8 mouse cellular contexts compared by ENCODE assay signal in genomic region chr5:147186781-147187551, GRCm38 (mm10). TPM values are rescaled to one million over a fixed set of nuclear protein-coding genes. Genes with fewer than 3 reads are reported as not detected.
DNase-seq lines count a peak whose midpoint lies in the region; ATAC-seq and TF ChIP-seq lines count a peak whose summit lies in the region.

No protein-coding gene starts in this region.

- H3K9me3 ChIP-seq in intestine, postnatal 0 days (ENCODE audit: control insufficient read depth) = peaks cover 9% of the 10 kb centered on the region

- peaks cover 16% of the 10 kb centered on the region for H3K4me1 ChIP-seq in spleen, adult 2 months (ENCODE audit: control insufficient read depth, insufficient read depth, insufficient read length)
- H3K4me1 ChIP-seq in intestine, postnatal 0 days (replicated peaks; ENCODE audit: control insufficient read depth, insufficient read depth, low read length) = no peaks in the 10 kb centered on the region

- TF ChIP-seq POLR2A in spleen, adult 2 months (IDR thresholded peaks at IDR 0.05; ENCODE audit: low read depth, low read length) = no peak

- peak overlapping the region; percentile 65 for H3K4me2 ChIP-seq in intestine, postnatal 0 days (replicated peaks; ENCODE audit: low read depth)

- 3% methylated on average over 37 of the region's 37 CpGs for WGBS in spleen, adult 2 months
- WGBS in intestine, postnatal 0 days = 2% methylated on average over 37 of the region's 37 CpGs

- ATAC-seq in cerebellum, adult (ENCODE audit: insufficient number of reproducible peaks, low FRiP score, low TSS enrichment) = no peak
- ATAC-seq in intestine, postnatal 0 days = no peak

- DNase-seq in cerebellum, adult 11-12 months = peak; percentile 19
- no peak for DNase-seq in spleen, adult 2 months (ENCODE audit: low read depth in 1 of 2, low spot score in 2 of 2)
- no peak for DNase-seq in spleen, postnatal 10 days (ENCODE audit: low spot score in 2 of 2)
- peak; percentile 56 for DNase-seq in neural tube, embryonic 10.5 days (ENCODE audit: extremely low spot score, low spot score)
- DNase-seq in spleen, postnatal 4 days (ENCODE audit: low spot score in 2 of 2) = no peak
- no peak for DNase-seq in lung, postnatal 4 days

- H3K9ac ChIP-seq in intestine, postnatal 0 days (ENCODE audit: low read depth, low read length) = no peak overlapping the region

- H3K4me3 ChIP-seq in spleen, adult 2 months (ENCODE audit: extremely low read depth, insufficient read depth, insufficient read length) = peak overlapping the region; percentile 45; the same call in 1 of the 2 replicates
- H3K4me3 ChIP-seq in intestine, postnatal 0 days (ENCODE audit: low read depth, low read length) = peak overlapping the region; percentile 41

- no peak for TF ChIP-seq CTCF in spleen, adult 2 months (IDR thresholded peaks at IDR 0.05; ENCODE audit: extremely low read depth, insufficient read depth, insufficient read length, insufficient replicate concordance)
- no peak for TF ChIP-seq CTCF in intestine, postnatal 0 days (IDR thresholded peaks at IDR 0.05; ENCODE audit: low read depth)

- no peak overlapping the region for H3K27ac ChIP-seq in spleen, adult 2 months (ENCODE audit: insufficient read depth, low read length)
- no peak overlapping the region for H3K27ac ChIP-seq in intestine, postnatal 0 days (ENCODE audit: low read depth, low read length)

- no peaks in the 10 kb centered on the region for H3K36me3 ChIP-seq in spleen, adult 2 months (ENCODE audit: control insufficient read depth, insufficient read depth, low read length)
- H3K36me3 ChIP-seq in intestine, postnatal 0 days (ENCODE audit: control insufficient read depth, insufficient read depth) = no peaks in the 10 kb centered on the region

- peaks cover 28% of the 10 kb centered on the region for H3K27me3 ChIP-seq in spleen, adult 2 months (ENCODE audit: control insufficient read depth, insufficient read depth, low read length)
- peaks cover 69% of the 10 kb centered on the region for H3K27me3 ChIP-seq in intestine, postnatal 0 days (replicated peaks; ENCODE audit: control insufficient read depth, insufficient read depth, low read length)

RNA-seq across cellular contexts. Expression of gene Gsx1, which starts 1.5 kb away (rescaled TPM):
- polyA plus RNA-seq in spleen, adult 2 months (2012; rRNA removed) = not detected in 2 replicates
- polyA plus RNA-seq in intestine, postnatal 0 days (2015; fragmentation: Nextera tagmentation; extraction: Ambion mirVana) = not detected in 2 replicates

Comparison
In these comparisons a context has a peak if more than half of its experiments do, and no peak if none do; other contexts are left out.
1. DNase-seq: peak in cerebellum, adult 11-12 months (single experiment) and neural tube, embryonic 10.5 days (single experiment); none in spleen, adult 2 months (0 of 2), spleen, postnatal 10 days (0 of 2), spleen, postnatal 4 days (0 of 2) and lung, postnatal 4 days (0 of 2).